Mouse (Mus musculus): ENCODE measurements at regions not wholly inside any gene's neighbourhood (a gene's known extent, or its start where the extent isn't known, plus 50 kb on each side); places are given as distances from the start of the nearest gene placed in this dataset.

- Histone ChIP-seq H3K27ac (replicated peaks; ENCODE audit: low read depth, low read length) (no peak overlapping the region), H3K9ac (replicated peaks; ENCODE audit: low read length) (no peak overlapping the region), H3K36me3 (ENCODE audit: control insufficient read depth, insufficient read depth, low read length) (no peaks in the 10 kb centered on the region), H3K9me3 (ENCODE audit: control insufficient read depth, low read length) (no peaks in the 10 kb centered on the region), H3K4me1 (ENCODE audit: control insufficient read depth, insufficient read depth, low read length) (0 out of 2 replicates have a peak, but pooled peaks cover 2% of the 10 kb centered on the region), H3K27me3 (ENCODE audit: control insufficient read depth, insufficient read depth, low read length) (no peaks in the 10 kb centered on the region), H3K4me3 (replicated peaks; ENCODE audit: low read depth, low read length) (no peak overlapping the region), H3K4me2 (ENCODE audit: low read length) (no peak overlapping the region)
- peak; percentile 47 for DNase-seq
- no peak for ATAC-seq (ENCODE audit: low FRiP score, low TSS enrichment)
Observed at GRCm38 (mm10) chr9:89858005-89858404, 51.7 kb upstream of the Rasgrf1 start.

- Histone ChIP-seq H3K4me3 (replicated peaks; ENCODE audit: low read depth, low read length) (no peak overlapping the region), H3K4me2 (ENCODE audit: low read length) (no peak overlapping the region), H3K4me1 (ENCODE audit: control insufficient read depth, insufficient read depth, low read length) (no peaks in the 10 kb centered on the region), H3K9me3 (ENCODE audit: control insufficient read depth, low read length) (no peaks in the 10 kb centered on the region), H3K9ac (replicated peaks; ENCODE audit: low read length) (no peak overlapping the region), H3K36me3 (ENCODE audit: control insufficient read depth, insufficient read depth, low read length) (no peaks in the 10 kb centered on the region), H3K27me3 (ENCODE audit: control insufficient read depth, insufficient read depth, low read length) (no peaks in the 10 kb centered on the region), H3K27ac (replicated peaks; ENCODE audit: low read depth, low read length) (no peak overlapping the region)
- DNase-seq (no peak), ATAC-seq (ENCODE audit: low FRiP score, low TSS enrichment) (no peak)
- WGBS, result 89% methylated on average over 10 of the region's 10 CpGs
Observed at GRCm38 (mm10) chr9:89850491-89851282, 59.0 kb upstream of the Rasgrf1 start.

DNA sequence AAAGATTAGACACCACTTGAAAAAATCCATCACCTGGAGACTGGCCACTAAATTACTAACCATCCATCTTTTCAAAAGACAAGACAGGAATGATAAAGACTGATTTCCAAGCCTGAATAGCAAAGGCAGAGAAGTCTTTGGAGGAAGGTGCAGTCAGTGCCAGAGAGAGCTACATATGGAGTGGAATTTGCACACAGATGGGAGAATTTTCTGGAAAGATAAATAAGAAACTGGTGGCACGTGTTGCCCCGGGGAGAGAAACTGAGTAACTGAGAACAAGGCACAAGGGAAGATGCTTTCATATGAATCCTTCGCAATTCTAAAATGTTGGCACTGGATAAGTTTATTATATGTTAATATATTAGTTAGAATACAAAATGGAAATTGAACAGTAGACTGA lies 59.8 kb upstream of the Rasgrf1 start:
- no peak overlapping the region for H3K27ac ChIP-seq (replicated peaks; ENCODE audit: low read depth, low read length)
- H3K4me3 ChIP-seq (replicated peaks; ENCODE audit: low read depth, low read length), result no peak overlapping the region
- ATAC-seq (ENCODE audit: low FRiP score, low TSS enrichment), result no peak
- no peaks in the 10 kb centered on the region for H3K9me3 ChIP-seq (ENCODE audit: control insufficient read depth, low read length)
- H3K4me2 ChIP-seq (ENCODE audit: low read length), result no peak overlapping the region
- WGBS, result 89% methylated on average over 3 of the region's 3 CpGs
- no peaks in the 10 kb centered on the region for H3K4me1 ChIP-seq (ENCODE audit: control insufficient read depth, insufficient read depth, low read length)
- no peak overlapping the region for H3K9ac ChIP-seq (replicated peaks; ENCODE audit: low read length)
- H3K36me3 ChIP-seq (ENCODE audit: control insufficient read depth, insufficient read depth, low read length), result no peaks in the 10 kb centered on the region
- H3K27me3 ChIP-seq (ENCODE audit: control insufficient read depth, insufficient read depth, low read length), result no peaks in the 10 kb centered on the region
- no peak for DNase-seq

- Histone ChIP-seq H3K4me1 (ENCODE audit: control insufficient read depth, insufficient read depth, low read length) (no peaks in the 10 kb centered on the region), H3K9ac (replicated peaks; ENCODE audit: low read length) (no peak overlapping the region), H3K27ac (replicated peaks; ENCODE audit: low read depth, low read length) (no peak overlapping the region), H3K4me3 (replicated peaks; ENCODE audit: low read depth, low read length) (no peak overlapping the region), H3K27me3 (ENCODE audit: control insufficient read depth, insufficient read depth, low read length) (no peaks in the 10 kb centered on the region), H3K9me3 (ENCODE audit: control insufficient read depth, low read length) (no peaks in the 10 kb centered on the region), H3K36me3 (ENCODE audit: control insufficient read depth, insufficient read depth, low read length) (no peaks in the 10 kb centered on the region), H3K4me2 (ENCODE audit: low read length) (no peak overlapping the region)
- WGBS, result 85% methylated on average over 3 of the region's 3 CpGs
- ATAC-seq (ENCODE audit: low FRiP score, low TSS enrichment) (no peak), DNase-seq (no peak)
Observed at GRCm38 (mm10) chr9:89848571-89848970, 61.1 kb upstream of the Rasgrf1 start.

GRCm38 (mm10) chr9:89846973-89847372 lies 62.7 kb upstream of the Rasgrf1 start:
- H3K4me3 ChIP-seq (replicated peaks; ENCODE audit: low read depth, low read length), result no peak overlapping the region
- H3K27me3 ChIP-seq (ENCODE audit: control insufficient read depth, insufficient read depth, low read length), result no peaks in the 10 kb centered on the region
- H3K4me2 ChIP-seq (ENCODE audit: low read length), result no peak overlapping the region
- ATAC-seq (ENCODE audit: low FRiP score, low TSS enrichment), result no peak
- no peak overlapping the region for H3K9ac ChIP-seq (replicated peaks; ENCODE audit: low read length)
- no peaks in the 10 kb centered on the region for H3K4me1 ChIP-seq (ENCODE audit: control insufficient read depth, insufficient read depth, low read length)
- H3K9me3 ChIP-seq (ENCODE audit: control insufficient read depth, low read length), result no peaks in the 10 kb centered on the region
- H3K36me3 ChIP-seq (ENCODE audit: control insufficient read depth, insufficient read depth, low read length), result no peaks in the 10 kb centered on the region
- H3K27ac ChIP-seq (replicated peaks; ENCODE audit: low read depth, low read length), result no peak overlapping the region
- no peak for DNase-seq

DNA sequence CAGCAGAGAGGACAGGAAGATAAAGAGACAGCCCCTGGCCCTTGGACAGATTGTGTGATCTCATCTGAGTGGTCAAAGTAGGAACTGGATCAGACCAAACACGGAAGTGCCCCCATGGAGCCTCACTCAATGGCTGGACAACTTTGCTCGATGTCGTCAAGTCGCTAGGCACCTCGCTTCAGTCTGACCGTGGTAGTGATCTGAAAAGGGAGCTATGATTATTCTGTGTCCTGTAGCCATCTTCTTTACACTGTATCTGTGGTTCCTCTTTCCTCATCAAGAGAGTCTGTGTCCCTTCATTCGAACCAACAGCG lies 67.0 kb upstream of the Rasgrf1 start:
- Histone ChIP-seq H3K4me1 (ENCODE audit: control insufficient read depth, insufficient read depth, low read length) (no peaks in the 10 kb centered on the region), H3K4me2 (ENCODE audit: low read length) (no peak overlapping the region), H3K9me3 (ENCODE audit: control insufficient read depth, low read length) (no peaks in the 10 kb centered on the region), H3K27me3 (ENCODE audit: control insufficient read depth, insufficient read depth, low read length) (no peaks in the 10 kb centered on the region), H3K4me3 (replicated peaks; ENCODE audit: low read depth, low read length) (no peak overlapping the region), H3K27ac (replicated peaks; ENCODE audit: low read depth, low read length) (no peak overlapping the region), H3K36me3 (ENCODE audit: control insufficient read depth, insufficient read depth, low read length) (no peaks in the 10 kb centered on the region), H3K9ac (replicated peaks; ENCODE audit: low read length) (no peak overlapping the region)
- WGBS, result 93% methylated on average over 8 of the region's 8 CpGs
- no peak for DNase-seq
- ATAC-seq (ENCODE audit: low FRiP score, low TSS enrichment), result no peak

- Histone ChIP-seq H3K4me2 (ENCODE audit: low read length) (no peak overlapping the region), H3K36me3 (ENCODE audit: control insufficient read depth, insufficient read depth, low read length) (no peaks in the 10 kb centered on the region), H3K27ac (replicated peaks; ENCODE audit: low read depth, low read length) (no peak overlapping the region), H3K9ac (replicated peaks; ENCODE audit: low read length) (no peak overlapping the region), H3K4me1 (ENCODE audit: control insufficient read depth, insufficient read depth, low read length) (no peaks in the 10 kb centered on the region), H3K4me3 (replicated peaks; ENCODE audit: low read depth, low read length) (no peak overlapping the region), H3K27me3 (ENCODE audit: control insufficient read depth, insufficient read depth, low read length) (no peaks in the 10 kb centered on the region), H3K9me3 (ENCODE audit: control insufficient read depth, low read length) (no peaks in the 10 kb centered on the region)
- 63% methylated on average over 12 of the region's 12 CpGs for WGBS
- ATAC-seq (ENCODE audit: low FRiP score, low TSS enrichment), result 0 out of 2 replicates have a peak, but pooled peaks have one; percentile 27
- DNase-seq, result no peak
Observed at GRCm38 (mm10) chr9:89841866-89842775, 67.6 kb upstream of the Rasgrf1 start.

- WGBS, result 51% methylated on average over 2 of the region's 2 CpGs
- no peaks in the 10 kb centered on the region for H3K36me3 ChIP-seq (ENCODE audit: control insufficient read depth, insufficient read depth, low read length)
- DNase-seq (no peak), ATAC-seq (ENCODE audit: low FRiP score, low TSS enrichment) (no peak)
- no peak overlapping the region for H3K27ac ChIP-seq (replicated peaks; ENCODE audit: low read depth, low read length)
- H3K9me3 ChIP-seq (ENCODE audit: control insufficient read depth, low read length), result no peaks in the 10 kb centered on the region
- no peak overlapping the region for H3K4me2 ChIP-seq (ENCODE audit: low read length)
- no peak overlapping the region for H3K9ac ChIP-seq (replicated peaks; ENCODE audit: low read length)
- H3K4me1 ChIP-seq (ENCODE audit: control insufficient read depth, insufficient read depth, low read length), result no peaks in the 10 kb centered on the region
- no peaks in the 10 kb centered on the region for H3K27me3 ChIP-seq (ENCODE audit: control insufficient read depth, insufficient read depth, low read length)
- no peak overlapping the region for H3K4me3 ChIP-seq (replicated peaks; ENCODE audit: low read depth, low read length)
Observed at GRCm38 (mm10) chr9:89841371-89841770, 68.3 kb upstream of the Rasgrf1 start.

Measured in midbrain, embryonic 14.5 days (tissue).